ENCODE assay signal across 12 mouse cellular contexts in the genomic region with DNA sequence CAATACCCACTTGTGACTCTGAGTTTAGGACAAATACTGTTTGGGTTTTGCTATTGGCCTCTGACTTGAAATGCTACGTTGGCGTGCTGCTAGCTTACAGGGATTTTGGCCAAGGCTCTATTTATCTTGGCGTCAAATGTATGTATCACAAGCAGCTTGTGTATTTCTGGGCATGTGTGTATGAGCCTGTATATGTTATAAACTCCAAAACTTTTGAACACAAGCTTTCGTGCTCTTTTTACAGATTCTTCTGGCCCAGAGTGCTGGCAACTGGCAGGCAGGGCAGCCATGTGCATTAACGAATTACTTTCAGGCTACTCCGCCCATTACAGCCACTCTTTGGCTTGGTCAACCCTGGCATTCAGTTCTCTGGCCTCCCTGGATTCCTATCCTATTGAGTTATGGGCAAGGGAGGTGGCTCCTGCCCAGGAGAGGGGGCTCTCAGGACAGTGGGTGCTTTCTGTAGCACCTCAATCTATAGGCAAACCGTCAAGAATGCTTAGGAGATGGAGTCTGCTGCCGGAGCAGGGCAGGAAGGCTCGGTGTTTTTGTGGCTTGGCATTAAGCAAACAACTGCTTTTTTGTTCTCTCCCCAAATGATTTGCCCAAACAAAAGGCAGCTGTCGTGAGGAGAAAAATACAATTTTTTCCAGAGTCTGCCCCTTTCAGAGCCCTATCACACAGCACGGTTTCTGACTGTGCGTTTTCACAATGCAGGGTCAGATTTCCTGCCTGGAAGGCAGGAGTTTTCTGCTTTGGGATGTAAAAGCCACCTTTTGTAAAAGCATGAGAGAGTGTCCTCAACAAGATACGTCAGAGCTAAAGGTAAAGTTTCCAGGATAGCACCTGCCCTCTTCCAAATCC.
A peak's percentile ranks its signal among the peaks of the same experiment; 100 is the strongest.
DNase-seq lines count a peak whose midpoint lies in the region; ATAC-seq and TF ChIP-seq lines count a peak whose summit lies in the region.
"Had no signal": no experiment of that assay in that cellular context is flagged by ENCODE, and none has a peak within 500 bp of the region (broad histone marks: within the 10 kb centered on the region; RNA-seq: fewer than 3 reads in every experiment).

No protein-coding gene starts in this region.

- peaks cover 20% of the 10 kb centered on the region for H3K4me1 ChIP-seq in heart, embryonic 15.5 days (replicated peaks)
- H3K4me1 ChIP-seq in heart, embryonic 12.5 days (replicated peaks) = peaks cover 20% of the 10 kb centered on the region; the same call in 1 of the 2 replicates
- no peaks in the 10 kb centered on the region for H3K4me1 ChIP-seq in lung, postnatal 0 days (ENCODE audit: insufficient read depth, low read depth, low read length)
- peaks cover 7% of the 10 kb centered on the region; the same call in 1 of the 2 replicates for H3K4me1 ChIP-seq in forebrain, embryonic 11.5 days (replicated peaks; ENCODE audit: control insufficient read depth, insufficient read depth, low read length)
- H3K4me1 ChIP-seq in stomach, embryonic 16.5 days (ENCODE audit: control insufficient read depth, insufficient read depth, low read length) = peaks cover 10% of the 10 kb centered on the region; the same call in 1 of the 2 replicates

- H3K4me3 ChIP-seq in heart, embryonic 15.5 days = no peak overlapping the region
- H3K4me3 ChIP-seq in heart, embryonic 12.5 days = no peak overlapping the region
- H3K4me3 ChIP-seq in lung, postnatal 0 days (ENCODE audit: low read depth, low read length) = no peak overlapping the region
- H3K4me3 ChIP-seq in forebrain, embryonic 11.5 days (ENCODE audit: low read depth, low read length) = no peak overlapping the region
- H3K4me3 ChIP-seq in stomach, embryonic 16.5 days (replicated peaks; ENCODE audit: low read length) = no peak overlapping the region

- WGBS in heart, embryonic 15.5 days = 61% methylated on average over 13 of the region's 13 CpGs
- 57% methylated on average over 13 of the region's 13 CpGs for WGBS in heart, embryonic 12.5 days
- 46% methylated on average over 13 of the region's 13 CpGs for WGBS in lung, postnatal 0 days
- WGBS in forebrain, embryonic 11.5 days = 40% methylated on average over 13 of the region's 13 CpGs
- 43% methylated on average over 13 of the region's 13 CpGs for WGBS in stomach, embryonic 16.5 days

- peak overlapping the region; percentile 56; the same call in 1 of the 2 replicates for H3K27ac ChIP-seq in heart, embryonic 15.5 days
- H3K27ac ChIP-seq in heart, embryonic 12.5 days (ENCODE audit: poor library complexity, severe bottlenecking) = no peak overlapping the region
- no peak overlapping the region for H3K27ac ChIP-seq in lung, postnatal 0 days (ENCODE audit: low read length)
- H3K27ac ChIP-seq in forebrain, embryonic 11.5 days (ENCODE audit: low read depth, low read length) = 0 out of 2 replicates have a peak overlapping the region, but pooled peaks have one; percentile 18
- peak overlapping the region; percentile 54 for H3K27ac ChIP-seq in stomach, embryonic 16.5 days (ENCODE audit: low read length)
- H3K27ac ChIP-seq: liver, embryonic 14.5 days had no signal

- ATAC-seq in heart, embryonic 15.5 days (replicated peaks; ENCODE audit: insufficient number of reproducible peaks, insufficient read depth, low FRiP score, low read depth) = no peak
- no peak for ATAC-seq in heart, embryonic 12.5 days (ENCODE audit: insufficient number of reproducible peaks, low FRiP score)
- peak; percentile 17; the same call in 1 of the 2 replicates for ATAC-seq in lung, postnatal 0 days
- no peak for ATAC-seq in forebrain, embryonic 11.5 days (replicated peaks; ENCODE audit: low FRiP score)
- ATAC-seq in stomach, embryonic 16.5 days (ENCODE audit: insufficient read depth, low FRiP score) = 0 out of 2 replicates have a peak, but pooled peaks have one; percentile 44
- ATAC-seq in cerebellum, adult (ENCODE audit: insufficient number of reproducible peaks, low FRiP score, low TSS enrichment) = no peak
- ATAC-seq: hindbrain, embryonic 16.5 days had no signal

- H3K9ac ChIP-seq in heart, embryonic 15.5 days = no peak overlapping the region
- no peak overlapping the region for H3K9ac ChIP-seq in heart, embryonic 12.5 days
- no peak overlapping the region for H3K9ac ChIP-seq in lung, postnatal 0 days (replicated peaks; ENCODE audit: low read depth)
- no peak overlapping the region for H3K9ac ChIP-seq in forebrain, embryonic 11.5 days (ENCODE audit: low read length)
- no peak overlapping the region for H3K9ac ChIP-seq in stomach, embryonic 16.5 days (ENCODE audit: low read length)
- H3K9ac ChIP-seq: liver, embryonic 14.5 days had no signal

- no peak for TF ChIP-seq CTCF in lung, postnatal 0 days (IDR thresholded peaks at IDR 0.05)

- no peak overlapping the region for H3K4me2 ChIP-seq in heart, embryonic 15.5 days
- H3K4me2 ChIP-seq in heart, embryonic 12.5 days = no peak overlapping the region
- H3K4me2 ChIP-seq in lung, postnatal 0 days (replicated peaks; ENCODE audit: low read depth, low read length) = no peak overlapping the region
- no peak overlapping the region for H3K4me2 ChIP-seq in forebrain, embryonic 11.5 days (ENCODE audit: low read depth, low read length, severe bottlenecking)
- H3K4me2 ChIP-seq in stomach, embryonic 16.5 days (ENCODE audit: low read depth, low read length) = no peak overlapping the region

- DNase-seq in lung, postnatal 0 days (ENCODE audit: low spot score) = peak; percentile 25
- no peak for DNase-seq in lung, adult 18-20 months
- DNase-seq in forebrain, embryonic 11.5 days (ENCODE audit: low spot score) = no peak
- DNase-seq in layer of hippocampus, adult 8-10 months (ENCODE audit: low spot score in 2 of 2) = no peak
- DNase-seq: cerebellum, postnatal 25 days; layer of hippocampus, adult 9-11 months had no signal

- H3K27me3 ChIP-seq in heart, embryonic 15.5 days = no peaks in the 10 kb centered on the region
- no peaks in the 10 kb centered on the region for H3K27me3 ChIP-seq in heart, embryonic 12.5 days (replicated peaks)
- no peaks in the 10 kb centered on the region for H3K27me3 ChIP-seq in lung, postnatal 0 days (replicated peaks; ENCODE audit: insufficient read depth, low read length)
- no peaks in the 10 kb centered on the region for H3K27me3 ChIP-seq in forebrain, embryonic 11.5 days (ENCODE audit: control insufficient read depth, insufficient read depth, low read length)
- H3K27me3 ChIP-seq in stomach, embryonic 16.5 days (ENCODE audit: control insufficient read depth, insufficient read depth, low read length) = no peaks in the 10 kb centered on the region

- TF ChIP-seq EP300 in lung, postnatal 0 days (IDR thresholded peaks at IDR 0.05) = no peak

- no peaks in the 10 kb centered on the region for H3K36me3 ChIP-seq in heart, embryonic 15.5 days
- no peaks in the 10 kb centered on the region for H3K36me3 ChIP-seq in heart, embryonic 12.5 days
- H3K36me3 ChIP-seq in lung, postnatal 0 days (ENCODE audit: insufficient read depth, low read length) = no peaks in the 10 kb centered on the region
- no peaks in the 10 kb centered on the region for H3K36me3 ChIP-seq in forebrain, embryonic 11.5 days (ENCODE audit: control insufficient read depth, insufficient read depth, low read length)
- no peaks in the 10 kb centered on the region for H3K36me3 ChIP-seq in stomach, embryonic 16.5 days (ENCODE audit: control insufficient read depth, insufficient read depth, low read length)

- H3K9me3 ChIP-seq in heart, embryonic 15.5 days (replicated peaks) = no peaks in the 10 kb centered on the region
- H3K9me3 ChIP-seq in heart, embryonic 12.5 days (replicated peaks) = no peaks in the 10 kb centered on the region
- no peaks in the 10 kb centered on the region for H3K9me3 ChIP-seq in lung, postnatal 0 days (ENCODE audit: low read length)
- H3K9me3 ChIP-seq in forebrain, embryonic 11.5 days (ENCODE audit: control insufficient read depth, low read length) = no peaks in the 10 kb centered on the region
- no peaks in the 10 kb centered on the region for H3K9me3 ChIP-seq in stomach, embryonic 16.5 days (replicated peaks; ENCODE audit: control insufficient read depth, low read length)

Comparison
In these comparisons a context has a peak if more than half of its experiments do, and no peak if none do; other contexts are left out.
1. H3K27ac ChIP-seq: peak in heart, embryonic 15.5 days (single experiment), forebrain, embryonic 11.5 days (single experiment) and stomach, embryonic 16.5 days (single experiment); none in heart, embryonic 12.5 days (single experiment) and lung, postnatal 0 days (single experiment).
2. ATAC-seq: peak in lung, postnatal 0 days (single experiment) and stomach, embryonic 16.5 days (single experiment); none in heart, embryonic 15.5 days (single experiment), heart, embryonic 12.5 days (single experiment), forebrain, embryonic 11.5 days (single experiment) and cerebellum, adult (single experiment).